Mouse (Mus musculus): ENCODE measurements at regions not wholly inside any gene's neighbourhood (a gene's known extent, or its start where the extent isn't known, plus 50 kb on each side); places are given as distances from the start of the nearest gene placed in this dataset.

- no peak for ATAC-seq (ENCODE audit: extremely low read depth, insufficient number of reproducible peaks, low FRiP score, poor library complexity, severe bottlenecking)
These were observed 190.6 kb downstream of the Kcnj2 start for GRCm38 (mm10) chr11:111256596-111256995.

GRCm38 (mm10) chr11:111260691-111261383 lies 194.9 kb downstream of the Kcnj2 start:
- ATAC-seq (ENCODE audit: extremely low read depth, insufficient number of reproducible peaks, low FRiP score, poor library complexity, severe bottlenecking) = no peak

- no peak for ATAC-seq (ENCODE audit: extremely low read depth, insufficient number of reproducible peaks, low FRiP score, poor library complexity, severe bottlenecking)
These were observed 207.7 kb downstream of the Kcnj2 start for GRCm38 (mm10) chr11:111273651-111274050.

- no peak for ATAC-seq (ENCODE audit: extremely low read depth, insufficient number of reproducible peaks, low FRiP score, poor library complexity, severe bottlenecking)
These were observed 214.8 kb downstream of the Kcnj2 start for GRCm38 (mm10) chr11:111280769-111281168.

GRCm38 (mm10) chr11:111281237-111282160 lies 215.5 kb downstream of the Kcnj2 start:
- ATAC-seq (ENCODE audit: extremely low read depth, insufficient number of reproducible peaks, low FRiP score, poor library complexity, severe bottlenecking) = no peak

- ATAC-seq (ENCODE audit: extremely low read depth, insufficient number of reproducible peaks, low FRiP score, poor library complexity, severe bottlenecking) = no peak
These were observed 216.3 kb downstream of the Kcnj2 start for GRCm38 (mm10) chr11:111282283-111282682.

- peak; percentile 56; the same call in 1 of the 2 replicates for ATAC-seq (ENCODE audit: extremely low read depth, insufficient number of reproducible peaks, low FRiP score, poor library complexity, severe bottlenecking)
These were observed 224.6 kb downstream of the Kcnj2 start for GRCm38 (mm10) chr11:111290537-111290936.

- ATAC-seq (ENCODE audit: extremely low read depth, insufficient number of reproducible peaks, low FRiP score, poor library complexity, severe bottlenecking) = no peak
These were observed 230.4 kb downstream of the Kcnj2 start for GRCm38 (mm10) chr11:111296309-111296721.

GRCm38 (mm10) chr11:111312802-111313201 lies 246.8 kb downstream of the Kcnj2 start:
- no peak for ATAC-seq (ENCODE audit: extremely low read depth, insufficient number of reproducible peaks, low FRiP score, poor library complexity, severe bottlenecking)

- no peak for ATAC-seq (ENCODE audit: extremely low read depth, insufficient number of reproducible peaks, low FRiP score, poor library complexity, severe bottlenecking)
These were observed 247.6 kb downstream of the Kcnj2 start for GRCm38 (mm10) chr11:111313566-111313965.

- no peak for ATAC-seq (ENCODE audit: extremely low read depth, insufficient number of reproducible peaks, low FRiP score, poor library complexity, severe bottlenecking)
These were observed 255.6 kb downstream of the Kcnj2 start for GRCm38 (mm10) chr11:111321576-111321975.

GRCm38 (mm10) chr11:111324453-111325010 lies 258.6 kb downstream of the Kcnj2 start:
- no peak for ATAC-seq (ENCODE audit: extremely low read depth, insufficient number of reproducible peaks, low FRiP score, poor library complexity, severe bottlenecking)

GRCm38 (mm10) chr11:111326915-111327314 lies 261.0 kb downstream of the Kcnj2 start:
- ATAC-seq (ENCODE audit: extremely low read depth, insufficient number of reproducible peaks, low FRiP score, poor library complexity, severe bottlenecking) = no peak

- no peak for ATAC-seq (ENCODE audit: extremely low read depth, insufficient number of reproducible peaks, low FRiP score, poor library complexity, severe bottlenecking)
These were observed 262.3 kb downstream of the Kcnj2 start for GRCm38 (mm10) chr11:111328258-111328657.

GRCm38 (mm10) chr11:111331592-111331991 lies 265.6 kb downstream of the Kcnj2 start:
- no peak for ATAC-seq (ENCODE audit: extremely low read depth, insufficient number of reproducible peaks, low FRiP score, poor library complexity, severe bottlenecking)

- ATAC-seq (ENCODE audit: extremely low read depth, insufficient number of reproducible peaks, low FRiP score, poor library complexity, severe bottlenecking) = no peak
These were observed 267.1 kb downstream of the Kcnj2 start for GRCm38 (mm10) chr11:111333021-111333420.

GRCm38 (mm10) chr11:111347562-111347961 lies 281.6 kb downstream of the Kcnj2 start:
- no peak for ATAC-seq (ENCODE audit: extremely low read depth, insufficient number of reproducible peaks, low FRiP score, poor library complexity, severe bottlenecking)

GRCm38 (mm10) chr11:111350028-111350427 lies 284.1 kb downstream of the Kcnj2 start:
- ATAC-seq (ENCODE audit: extremely low read depth, insufficient number of reproducible peaks, low FRiP score, poor library complexity, severe bottlenecking) = no peak

GRCm38 (mm10) chr11:111363363-111363762 lies 297.4 kb downstream of the Kcnj2 start:
- no peak for ATAC-seq (ENCODE audit: extremely low read depth, insufficient number of reproducible peaks, low FRiP score, poor library complexity, severe bottlenecking)

- ATAC-seq (ENCODE audit: extremely low read depth, insufficient number of reproducible peaks, low FRiP score, poor library complexity, severe bottlenecking) = no peak
These were observed 311.2 kb downstream of the Kcnj2 start for GRCm38 (mm10) chr11:111377165-111377564.

Data from neutrophil, adult 5-6 weeks (primary cell).